Mouse (Mus musculus) liver, embryonic 14.5 days (tissue): ENCODE measurements around the gene 1190007I07Rik.
"Not testable (repeated sequence)": the region's sequence is repeated elsewhere in the genome, so short reads cannot be mapped to it uniquely, and the experiment has no call there.

Experiments used
- CTCF ChIP-seq: IDR thresholded peaks from 2 replicates; pipeline ENCODE4 v1.5.1; 2016; ENCODE audit warnings: antibody characterized with exemption, low read depth, control low read depth
- EP300 ChIP-seq: IDR thresholded peaks from 2 replicates; pipeline ENCODE4 v1.6.1; 2016; ENCODE audit warnings: antibody characterized with exemption, low read depth

DNA sequence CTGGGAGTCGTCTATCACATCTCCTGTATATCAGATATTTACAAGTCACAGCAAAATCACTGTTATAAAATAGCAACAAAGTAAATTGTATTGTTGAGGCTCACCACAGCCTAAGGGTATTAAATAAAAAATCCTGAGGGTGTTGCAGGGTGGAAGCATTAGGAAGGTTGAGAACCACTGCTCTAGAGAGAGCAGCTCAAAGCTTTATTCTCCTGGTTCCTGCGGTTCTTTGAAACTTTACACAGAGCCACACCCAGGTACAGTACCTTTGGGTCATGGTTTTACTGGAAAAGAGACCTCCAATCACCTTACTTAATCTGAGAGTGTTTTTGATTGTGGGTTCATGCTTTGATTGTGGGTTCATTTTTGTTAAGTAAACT lies 515 bp upstream of the 1190007I07Rik start:
- not testable (repeated sequence) for TF ChIP-seq EP300, CTCF
